Mouse (Mus musculus): ENCODE measurements around the gene Txnl4b. TPM values are rescaled to one million over a fixed set of nuclear protein-coding genes. Genes with fewer than 3 reads are reported as not detected.
A peak's percentile ranks its signal among the peaks of the same experiment; 100 is the strongest.

The Txnl4b gene
- polyA plus RNA-seq, 1 experiment = 7.5 TPM

DNA sequence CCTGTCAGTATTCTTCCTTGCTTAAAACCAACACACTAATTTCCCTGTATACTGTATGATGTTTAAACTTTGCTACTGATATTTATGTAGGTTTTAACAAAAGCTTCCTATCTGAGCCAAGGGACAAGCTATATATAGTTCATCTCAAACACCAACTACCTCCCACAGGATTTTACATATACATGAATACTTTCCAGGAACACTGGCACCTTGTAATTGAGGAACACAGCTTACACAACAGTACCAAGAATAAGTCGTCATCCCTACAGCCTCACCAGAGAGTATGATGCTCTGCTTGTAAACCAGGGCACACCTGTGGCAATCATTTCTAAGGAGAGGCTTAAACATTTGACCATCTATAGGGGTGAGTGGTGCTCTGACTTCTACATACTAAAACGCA, 41.0 kb downstream of the Txnl4b start:
- Histone ChIP-seq H3K79me3 (ENCODE audit: low read depth) (peaks cover 3% of the 10 kb centered on the region), H3K36me3 (ENCODE audit: control insufficient read depth, insufficient read depth) (peaks cover 3% of the 10 kb centered on the region), H3K27me3 (ENCODE audit: control insufficient read depth, insufficient read depth, insufficient read length) (no peaks in the 10 kb centered on the region), H3K4me3 (ENCODE audit: insufficient read depth, poor library complexity, severe bottlenecking) (no peak overlapping the region), H3ac (ENCODE audit: control insufficient read depth, insufficient read length, low read depth) (no peak overlapping the region), H3K79me2 (ENCODE audit: control insufficient read depth, insufficient read depth) (peaks cover 7% of the 10 kb centered on the region)
- TF ChIP-seq USF1 (IDR thresholded peaks at IDR 0.05; ENCODE audit: low read depth) (no peak), CTCF (IDR thresholded peaks at IDR 0.05; ENCODE audit: control insufficient read depth, insufficient read depth, insufficient read length) (no peak), MYOD1 (IDR thresholded peaks at IDR 0.05; ENCODE audit: control insufficient read depth, insufficient read length, low read depth) (no peak), CEBPB (IDR thresholded peaks at IDR 0.05; ENCODE audit: low read depth) (no peak), MYOG (IDR thresholded peaks at IDR 0.05; ENCODE audit: control insufficient read depth, extremely low read depth, insufficient read length) (no peak), MAX (IDR thresholded peaks at IDR 0.05) (no peak), FOSL1 (IDR thresholded peaks at IDR 0.05; ENCODE audit: insufficient read depth, low read length, poor library complexity, severe bottlenecking) (no peak)

- Histone ChIP-seq H3K79me2 (ENCODE audit: control insufficient read depth, insufficient read depth) (peaks cover 7% of the 10 kb centered on the region), H3ac (ENCODE audit: control insufficient read depth, insufficient read length, low read depth) (peak overlapping the region; percentile 95), H3K27me3 (ENCODE audit: control insufficient read depth, insufficient read depth, insufficient read length) (no peaks in the 10 kb centered on the region), H3K36me3 (ENCODE audit: control insufficient read depth, insufficient read depth) (peaks cover 3% of the 10 kb centered on the region), H3K79me3 (ENCODE audit: low read depth) (peaks cover 3% of the 10 kb centered on the region), H3K4me3 (ENCODE audit: insufficient read depth, poor library complexity, severe bottlenecking) (peak overlapping the region; percentile 50)
- TF ChIP-seq CTCF (IDR thresholded peaks at IDR 0.05; ENCODE audit: control insufficient read depth, insufficient read depth, insufficient read length) (no peak), USF1 (IDR thresholded peaks at IDR 0.05; ENCODE audit: low read depth) (no peak), CEBPB (IDR thresholded peaks at IDR 0.05; ENCODE audit: low read depth) (no peak), MYOG (IDR thresholded peaks at IDR 0.05; ENCODE audit: control insufficient read depth, extremely low read depth, insufficient read length) (no peak), FOSL1 (IDR thresholded peaks at IDR 0.05; ENCODE audit: insufficient read depth, low read length, poor library complexity, severe bottlenecking) (no peak), MYOD1 (IDR thresholded peaks at IDR 0.05; ENCODE audit: control insufficient read depth, insufficient read length, low read depth) (no peak), MAX (IDR thresholded peaks at IDR 0.05) (no peak)
Measured at GRCm38 (mm10) chr8:109607650-109608049, 42.0 kb downstream of the Txnl4b start.

GRCm38 (mm10) chr8:109608271-109609152, 42.8 kb downstream of the Txnl4b start, which contains the start of gene Dhodh:
Gene Dhodh (minus strand): TSS chr8:109608673.
- Histone ChIP-seq H3K79me3 (ENCODE audit: low read depth) (peaks cover 3% of the 10 kb centered on the region), H3K27me3 (ENCODE audit: control insufficient read depth, insufficient read depth, insufficient read length) (peaks cover 4% of the 10 kb centered on the region), H3K4me3 (ENCODE audit: insufficient read depth, poor library complexity, severe bottlenecking) (peak within 1 kb of the TSS; percentile 50), H3K79me2 (ENCODE audit: control insufficient read depth, insufficient read depth) (peaks cover 7% of the 10 kb centered on the region), H3K36me3 (ENCODE audit: control insufficient read depth, insufficient read depth) (no peaks in the 10 kb centered on the region), H3ac (ENCODE audit: control insufficient read depth, insufficient read length, low read depth) (peak within 1 kb of the TSS; percentile 95)
- TF ChIP-seq MYOD1 (IDR thresholded peaks at IDR 0.05; ENCODE audit: control insufficient read depth, insufficient read length, low read depth) = no peak
- TF ChIP-seq USF1 (IDR thresholded peaks at IDR 0.05; ENCODE audit: low read depth) = no peak
- TF ChIP-seq MYOG (IDR thresholded peaks at IDR 0.05; ENCODE audit: control insufficient read depth, extremely low read depth, insufficient read length) = no peak
- TF ChIP-seq MAX (IDR thresholded peaks at IDR 0.05) = no peak
- no peak for TF ChIP-seq FOSL1 (IDR thresholded peaks at IDR 0.05; ENCODE audit: insufficient read depth, low read length, poor library complexity, severe bottlenecking)
- TF ChIP-seq CTCF (IDR thresholded peaks at IDR 0.05; ENCODE audit: control insufficient read depth, insufficient read depth, insufficient read length) = no peak
- no peak for TF ChIP-seq CEBPB (IDR thresholded peaks at IDR 0.05; ENCODE audit: low read depth)

DNA sequence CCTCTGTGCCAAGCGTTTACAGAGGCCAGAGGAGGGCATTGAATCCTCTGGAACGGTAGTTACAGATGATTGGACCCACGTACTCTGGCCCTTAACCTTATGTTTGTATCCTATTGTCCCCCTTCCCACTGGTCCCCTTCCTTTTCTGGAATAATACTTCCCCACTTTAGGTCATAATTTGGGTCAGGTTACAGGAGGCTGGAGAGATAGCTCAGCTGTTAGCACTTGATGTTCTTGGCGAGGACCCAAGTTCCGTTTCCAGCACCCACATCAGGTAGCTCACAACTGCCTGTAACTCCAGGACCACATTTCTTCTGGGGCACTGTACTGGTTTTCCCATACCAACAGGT, 43.4 kb downstream of the Txnl4b start:
- Histone ChIP-seq H3K4me3 (ENCODE audit: insufficient read depth, poor library complexity, severe bottlenecking) (peak overlapping the region; percentile 50), H3K36me3 (ENCODE audit: control insufficient read depth, insufficient read depth) (no peaks in the 10 kb centered on the region), H3ac (ENCODE audit: control insufficient read depth, insufficient read length, low read depth) (peak overlapping the region; percentile 30), H3K27me3 (ENCODE audit: control insufficient read depth, insufficient read depth, insufficient read length) (peaks cover 6% of the 10 kb centered on the region), H3K79me2 (ENCODE audit: control insufficient read depth, insufficient read depth) (peaks cover 7% of the 10 kb centered on the region), H3K79me3 (ENCODE audit: low read depth) (peaks cover 3% of the 10 kb centered on the region)
- TF ChIP-seq MYOD1 (IDR thresholded peaks at IDR 0.05; ENCODE audit: control insufficient read depth, insufficient read length, low read depth) (no peak), MYOG (IDR thresholded peaks at IDR 0.05; ENCODE audit: control insufficient read depth, extremely low read depth, insufficient read length) (no peak), USF1 (IDR thresholded peaks at IDR 0.05; ENCODE audit: low read depth) (no peak), CEBPB (IDR thresholded peaks at IDR 0.05; ENCODE audit: low read depth) (no peak), FOSL1 (IDR thresholded peaks at IDR 0.05; ENCODE audit: insufficient read depth, low read length, poor library complexity, severe bottlenecking) (no peak), CTCF (IDR thresholded peaks at IDR 0.05; ENCODE audit: control insufficient read depth, insufficient read depth, insufficient read length) (no peak), MAX (IDR thresholded peaks at IDR 0.05) (no peak)

DNA sequence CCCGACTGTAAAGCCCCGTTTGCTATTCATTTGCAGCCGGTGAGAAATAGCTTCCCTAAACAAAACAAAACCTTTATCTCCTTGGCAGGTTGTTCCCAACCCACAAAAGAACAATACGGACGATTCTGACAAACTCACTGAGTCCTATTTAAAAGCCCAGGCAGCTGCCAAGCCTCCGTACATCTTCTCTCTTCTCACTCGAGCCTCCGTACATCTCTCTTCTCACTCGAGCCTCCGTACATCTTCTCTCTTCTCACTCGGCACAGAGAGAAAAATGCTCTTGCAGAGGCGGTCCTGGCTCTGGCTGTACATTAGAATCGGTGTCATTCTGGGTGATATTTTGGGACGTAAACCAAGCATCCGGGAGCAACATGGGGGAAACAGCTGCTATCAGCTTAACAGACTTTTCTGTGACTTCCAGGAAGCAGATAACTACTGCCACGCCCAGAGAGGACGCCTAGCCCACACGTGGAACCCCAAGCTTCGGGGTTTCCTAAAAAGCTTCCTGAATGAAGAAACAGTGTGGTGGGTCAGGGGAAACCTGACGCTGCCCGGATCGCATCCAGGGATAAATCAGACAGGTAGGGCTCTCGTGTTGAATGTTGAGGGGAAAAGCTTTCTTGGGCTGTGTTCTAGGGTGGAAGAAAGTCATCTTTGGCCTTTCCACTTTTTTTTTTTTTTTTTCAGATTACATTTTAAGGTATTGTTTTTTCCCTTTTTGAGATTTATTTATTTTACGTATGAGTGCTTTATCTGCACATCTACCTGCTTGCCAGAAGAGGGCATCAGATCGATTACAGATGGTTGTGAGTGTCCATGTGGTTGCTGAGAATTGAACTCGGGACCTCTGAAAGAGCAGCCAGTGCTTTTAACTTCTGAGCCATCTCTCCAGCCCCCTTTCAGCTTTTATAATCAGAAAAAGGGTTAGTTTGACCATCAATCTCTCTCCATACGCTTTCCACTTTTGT, 48.8 kb downstream of the Txnl4b start, which contains the start of gene Pkd1l3:
Gene Pkd1l3 (plus strand): TSS at position 275 of the 968 bp plus-strand sequence.
- H3K36me3 ChIP-seq (ENCODE audit: control insufficient read depth, insufficient read depth) = no peaks in the 10 kb centered on the region

More for the DNA sequence above, 48.8 kb downstream of the Txnl4b start, which contains the start of gene Pkd1l3:
- no peaks in the 10 kb centered on the region for H3K79me2 ChIP-seq (ENCODE audit: control insufficient read depth, insufficient read depth)
- H3K27me3 ChIP-seq (ENCODE audit: control insufficient read depth, insufficient read depth, insufficient read length) = peaks cover 7% of the 10 kb centered on the region
- H3K79me3 ChIP-seq (ENCODE audit: low read depth) = no peaks in the 10 kb centered on the region
- TF ChIP-seq FOSL1 (IDR thresholded peaks at IDR 0.05; ENCODE audit: insufficient read depth, low read length, poor library complexity, severe bottlenecking) (no peak), CEBPB (IDR thresholded peaks at IDR 0.05; ENCODE audit: low read depth) (no peak), MYOD1 (IDR thresholded peaks at IDR 0.05; ENCODE audit: control insufficient read depth, insufficient read length, low read depth) (no peak), USF1 (IDR thresholded peaks at IDR 0.05; ENCODE audit: low read depth) (no peak), MAX (IDR thresholded peaks at IDR 0.05) (no peak), CTCF (IDR thresholded peaks at IDR 0.05; ENCODE audit: control insufficient read depth, insufficient read depth, insufficient read length) (no peak), MYOG (IDR thresholded peaks at IDR 0.05; ENCODE audit: control insufficient read depth, extremely low read depth, insufficient read length) (no peak)
- no peak within 1 kb of the TSS for H3ac ChIP-seq (ENCODE audit: control insufficient read depth, insufficient read length, low read depth)
- H3K4me3 ChIP-seq (ENCODE audit: insufficient read depth, poor library complexity, severe bottlenecking) = no peak within 1 kb of the TSS

Data from C2C12 (cell line).